Mouse (Mus musculus) splenic B cell, adult 2 months (primary cell): ENCODE results near the gene Fhod1.
"Not testable (repeated sequence)": the region's sequence is repeated elsewhere in the genome, so short reads cannot be mapped to it uniquely, and the experiment has no call there.

ENCODE experiments used
- DNase-seq: peaks from one replicate; pipeline ENCODE4 v3.0.0-alpha.2; 2011; ENCODE audit warnings: low read depth, low spot score
- H3K27me3 ChIP-seq: 2 replicates; pipeline ENCODE4 v1.6.1; 2012; ENCODE audit warnings: mild to moderate bottlenecking, low read length, moderate library complexity, mixed read lengths; ENCODE audit not compliant: control insufficient read depth, poor library complexity, insufficient read depth, severe bottlenecking
- H3K36me3 ChIP-seq: 2 replicates; pipeline ENCODE4 v1.6.1; 2012; ENCODE audit warnings: mild to moderate bottlenecking, low read length, moderate library complexity, mixed read lengths; ENCODE audit not compliant: control insufficient read depth, poor library complexity, insufficient read depth, severe bottlenecking

The Fhod1 gene

DNA sequence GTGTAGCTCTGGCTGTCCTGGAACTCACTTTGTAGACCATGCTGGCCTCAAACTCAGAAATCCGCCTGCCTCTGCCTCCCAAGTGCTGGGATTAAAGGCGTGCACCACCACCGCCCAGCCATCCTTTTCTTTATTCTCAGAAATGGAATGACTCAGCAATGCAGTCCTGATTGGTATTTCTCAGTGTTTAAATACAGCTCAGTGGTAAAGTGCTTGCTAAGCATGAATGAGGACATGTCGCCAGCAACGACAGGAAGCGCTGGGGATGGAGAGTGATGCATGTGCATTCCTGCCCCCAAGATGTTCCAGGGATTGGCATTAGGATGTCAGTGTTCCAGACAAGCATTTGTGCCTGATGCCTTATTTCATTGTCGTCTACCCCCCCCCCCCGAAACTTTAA lies 44.4 kb downstream of the Fhod1 start:
- Histone ChIP-seq H3K27me3 (no peaks in the 10 kb centered on the region; the same call in 1 of the 2 replicates), H3K36me3 (peaks cover 12% of the 10 kb centered on the region)
- no peak for DNase-seq

- no peaks in the 10 kb centered on the region for H3K27me3 ChIP-seq
- DNase-seq, result no peak
- H3K36me3 ChIP-seq, result peaks cover 12% of the 10 kb centered on the region
Observed at GRCm38 (mm10) chr8:105299962-105300361, 47.8 kb downstream of the Fhod1 start.

GRCm38 (mm10) chr8:105298351-105299252 lies 49.2 kb downstream of the Fhod1 start:
- Histone ChIP-seq H3K36me3 (peaks cover 12% of the 10 kb centered on the region), H3K27me3 (no peaks in the 10 kb centered on the region)
- DNase-seq, result no peak

DNA sequence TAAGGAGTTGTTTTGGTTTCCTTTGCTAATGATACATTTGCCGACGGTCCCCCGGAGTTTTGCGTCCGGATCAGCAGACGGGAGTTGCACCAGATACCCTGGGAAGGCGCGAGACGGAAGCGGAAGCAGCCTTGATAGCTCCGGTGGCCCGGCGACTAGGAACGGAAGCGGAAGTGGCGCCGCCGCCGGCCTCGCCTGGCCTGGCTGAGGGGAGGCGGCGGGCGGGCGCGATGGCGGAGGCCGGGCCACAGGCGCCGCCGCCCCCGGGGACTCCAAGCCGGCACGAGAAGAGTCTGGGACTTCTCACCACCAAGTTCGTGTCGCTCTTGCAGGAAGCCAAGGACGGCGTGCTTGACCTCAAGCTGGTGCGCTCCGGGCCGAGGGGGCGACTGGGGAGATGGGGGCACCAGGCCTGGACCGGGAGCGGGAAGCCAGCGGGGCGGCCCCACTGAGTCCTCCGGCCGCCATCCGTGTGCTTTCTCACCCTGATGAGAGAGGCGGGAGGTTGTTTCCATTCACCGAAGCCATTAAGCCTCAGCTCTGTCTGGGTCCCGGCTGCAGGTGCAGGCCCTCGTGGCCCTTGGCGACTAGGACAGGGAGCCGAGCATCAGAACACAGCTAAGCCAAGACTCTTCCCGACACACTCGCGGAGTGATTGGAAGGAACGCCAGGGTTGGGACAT lies 50.1 kb downstream of the Fhod1 start, which contains the start of gene E2f4:
Gene E2f4 (plus strand): TSS at position 153 of the 682 bp plus-strand sequence.
- peak; percentile 90 for DNase-seq
- H3K36me3 ChIP-seq, result peaks cover 8% of the 10 kb centered on the region

DNA sequence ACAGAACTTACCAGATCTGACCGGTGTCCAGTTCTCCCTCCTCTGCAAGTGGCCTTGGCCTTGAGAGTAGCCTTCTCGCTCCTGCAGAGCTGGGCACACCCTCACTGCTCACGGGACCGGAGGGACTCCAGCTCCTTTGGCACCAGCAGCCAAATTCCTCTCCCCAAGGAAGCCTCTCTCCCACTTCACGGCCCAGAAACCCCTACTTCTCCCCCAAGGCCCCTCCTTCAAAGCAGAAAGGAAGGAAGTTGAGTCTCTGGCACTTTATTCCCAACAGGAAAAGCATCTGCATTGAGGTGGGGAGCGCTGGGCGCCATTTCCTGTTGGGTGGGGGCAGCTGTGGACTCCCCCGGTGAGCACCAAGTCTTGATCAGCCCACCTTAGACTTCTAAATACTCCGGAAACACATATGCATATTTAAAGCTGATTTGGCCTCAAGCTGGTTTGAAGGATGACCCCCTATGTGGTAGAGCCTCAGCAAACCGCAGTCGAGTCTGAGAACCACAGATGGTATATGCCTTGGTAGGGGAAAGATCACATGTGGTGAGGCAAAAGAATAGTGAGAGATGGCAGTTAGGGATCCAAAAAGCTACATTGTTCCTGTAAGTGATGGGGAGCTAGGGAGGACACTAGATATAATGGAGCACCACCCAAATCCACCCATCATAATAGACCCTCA lies 51.7 kb downstream of the Fhod1 start, which contains the start of gene Exoc3l:
Gene Exoc3l (minus strand): TSS at position 207 of the 679 bp plus-strand sequence.
- no peaks in the 10 kb centered on the region; the same call in none of the 2 replicates for H3K36me3 ChIP-seq
- no peak for DNase-seq
- H3K27me3 ChIP-seq, result no peaks in the 10 kb centered on the region

More for the DNA sequence above, 50.1 kb downstream of the Fhod1 start, which contains the start of gene E2f4:
- H3K27me3 ChIP-seq, result no peaks in the 10 kb centered on the region

- H3K36me3 ChIP-seq, result no peaks in the 10 kb centered on the region
- no peak for DNase-seq
- no peaks in the 10 kb centered on the region for H3K27me3 ChIP-seq
Observed at GRCm38 (mm10) chr8:105295256-105295655, 52.5 kb downstream of the Fhod1 start.

DNA sequence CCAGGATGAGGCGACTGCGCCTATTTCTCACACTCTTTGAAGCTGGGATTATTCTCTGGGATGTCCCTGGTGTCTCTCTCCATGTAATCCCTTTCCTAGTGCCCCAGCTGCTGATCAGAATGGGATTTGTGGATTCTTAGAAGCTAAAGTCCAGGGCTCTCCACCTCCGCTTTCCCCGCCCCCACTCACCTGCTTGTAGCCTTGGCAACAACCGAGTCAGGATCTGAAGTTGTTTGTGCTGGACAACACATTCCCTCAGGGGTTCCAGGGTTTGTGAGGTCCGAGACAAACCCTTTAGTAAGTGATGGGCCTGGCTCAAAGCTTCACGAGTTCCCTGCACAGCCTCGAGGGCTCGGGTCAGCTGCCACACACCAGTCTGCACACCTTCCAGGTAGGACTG lies 53.0 kb downstream of the Fhod1 start:
- Histone ChIP-seq H3K27me3 (no peaks in the 10 kb centered on the region), H3K36me3 (no peaks in the 10 kb centered on the region)
- DNase-seq, result no peak

DNA sequence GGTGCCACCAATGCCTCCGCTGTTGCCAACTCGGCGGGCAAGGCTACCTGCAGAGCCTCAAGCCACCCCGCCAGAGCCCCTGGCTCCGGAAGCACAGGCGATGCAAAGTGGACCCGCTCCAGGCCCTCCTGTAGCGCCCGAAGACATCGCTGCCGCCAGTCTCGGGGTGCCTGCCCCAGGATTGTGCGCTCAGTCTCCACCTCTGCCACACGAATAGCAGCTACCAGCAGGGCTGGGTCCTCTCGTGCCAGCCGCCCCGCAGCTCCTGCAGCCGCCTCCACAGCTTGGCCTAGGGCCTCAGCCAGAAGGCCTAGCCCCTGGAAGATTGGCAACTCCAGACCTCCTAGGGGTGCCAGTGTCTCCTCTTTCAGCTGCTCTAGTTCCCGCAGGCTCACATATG lies 54.3 kb downstream of the Fhod1 start:
- H3K36me3 ChIP-seq, result no peaks in the 10 kb centered on the region
- no peaks in the 10 kb centered on the region for H3K27me3 ChIP-seq
- DNase-seq, result no peak

GRCm38 (mm10) chr8:105292471-105292870 lies 55.3 kb downstream of the Fhod1 start:
- no peak for DNase-seq
- H3K27me3 ChIP-seq, result no peaks in the 10 kb centered on the region
- H3K36me3 ChIP-seq, result no peaks in the 10 kb centered on the region

DNA sequence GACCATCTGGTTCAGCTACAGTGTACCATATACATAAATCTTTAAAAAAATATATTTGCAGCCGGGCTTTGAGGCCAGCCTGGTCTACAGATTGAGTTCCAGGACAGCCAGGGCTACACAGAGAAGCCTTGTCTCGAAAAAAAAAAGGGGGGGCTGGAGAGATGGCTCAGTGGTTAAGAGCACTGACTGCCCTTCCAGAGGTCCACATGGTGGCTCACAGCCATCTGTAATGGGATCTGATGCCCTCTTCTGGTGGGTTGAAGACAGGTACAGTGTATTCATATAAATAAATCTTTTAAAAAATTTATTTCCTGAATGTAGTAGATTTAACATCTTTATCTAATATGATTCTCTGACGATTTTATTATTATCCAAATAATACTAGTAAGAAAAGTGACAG lies 56.0 kb downstream of the Fhod1 start:
- H3K36me3 ChIP-seq, H3K27me3 ChIP-seq: not testable (repeated sequence)
- peak; percentile 48 for DNase-seq

DNA sequence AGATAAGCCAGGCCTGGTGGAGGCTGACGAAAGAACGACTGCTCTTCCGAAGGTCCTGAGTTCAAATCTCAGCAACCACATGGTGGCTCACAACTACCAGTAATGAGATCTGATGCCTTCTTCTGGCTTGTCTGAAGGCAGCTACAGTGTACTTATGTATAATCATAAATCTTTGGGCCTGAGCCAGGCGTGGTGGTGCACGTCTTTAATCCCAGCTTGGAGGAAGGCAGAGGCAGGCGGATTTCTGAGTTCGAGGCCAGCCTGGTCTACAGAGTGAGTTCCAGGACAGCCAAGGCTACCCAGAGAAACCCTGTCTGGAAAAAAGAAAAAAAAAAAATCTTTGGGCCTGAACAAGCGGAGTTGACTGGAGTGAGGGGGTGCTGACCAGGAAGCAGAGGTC lies 56.4 kb downstream of the Fhod1 start:
- not testable (repeated sequence) for H3K36me3 ChIP-seq, DNase-seq, H3K27me3 ChIP-seq

- no peaks in the 10 kb centered on the region for H3K36me3 ChIP-seq
- DNase-seq, result peak; percentile 94
Observed at GRCm38 (mm10) chr8:105290554-105291314, 57.0 kb downstream of the Fhod1 start.

GRCm38 (mm10) chr8:105289805-105290460 lies 57.8 kb downstream of the Fhod1 start, which contains the start of gene 4931428F04Rik:
4931428F04Rik (minus strand) TSS chr8:105289864.
- no peaks in the 10 kb centered on the region for H3K27me3 ChIP-seq
- no peaks in the 10 kb centered on the region for H3K36me3 ChIP-seq
- peak; percentile 59 for DNase-seq

More at GRCm38 (mm10) chr8:105290554-105291314, 57.0 kb downstream of the Fhod1 start:
- no peaks in the 10 kb centered on the region for H3K27me3 ChIP-seq
